Mouse (Mus musculus) forebrain, embryonic 16.5 days (tissue): ENCODE measurements around the gene Syne1. TPM values are rescaled to one million over a fixed set of nuclear protein-coding genes. Genes with fewer than 3 reads are reported as not detected.

Source experiments
- ATAC-seq: fragments of 200-750 bp; cut with Nextera tagmentation; 2 replicates; pipeline ENCODE4 v1.8.0; 2017; ENCODE audit warnings: mild to moderate bottlenecking, moderate library complexity
- H3K27ac ChIP-seq: fragments of 300-500 bp; sonication (generic); 2 replicates; pipeline ENCODE4 v1.5.1; 2014; ENCODE audit warnings: low read length, control low read depth
- H3K27me3 ChIP-seq: fragments of 300-500 bp; sonication (generic); replicated peaks from 2 replicates; pipeline ENCODE4 v1.6.1; 2014; ENCODE audit warnings: low read length; ENCODE audit not compliant: control insufficient read depth, insufficient read depth
- H3K36me3 ChIP-seq: fragments of 300-500 bp; sonication (generic); 2 replicates; pipeline ENCODE4 v1.6.1; 2014; ENCODE audit not compliant: control insufficient read depth, insufficient read depth
- H3K4me1 ChIP-seq: fragments of 300-500 bp; sonication (generic); replicated peaks from 2 replicates; pipeline ENCODE4 v1.6.1; 2014; ENCODE audit warnings: low read length; ENCODE audit not compliant: control insufficient read depth, insufficient read depth
- H3K4me2 ChIP-seq: fragments of 300-500 bp; sonication (generic); 2 replicates; pipeline ENCODE4 v1.6.1; 2014; ENCODE audit warnings: mild to moderate bottlenecking, low read length, control low read depth
- H3K4me3 ChIP-seq: fragments of 300-500 bp; sonication (generic); replicated peaks from 2 replicates; pipeline ENCODE4 v1.5.1; 2014; ENCODE audit warnings: mild to moderate bottlenecking, low read length, control low read depth
- H3K9ac ChIP-seq: fragments of 300-500 bp; sonication (generic); replicated peaks from 2 replicates; pipeline ENCODE4 v1.6.1; 2014; ENCODE audit warnings: low read depth, low read length, control low read depth
- H3K9me3 ChIP-seq: fragments of 300-500 bp; sonication (generic); 2 replicates; pipeline ENCODE4 v1.6.1; 2016; ENCODE audit warnings: low read length; ENCODE audit not compliant: control insufficient read depth
- WGBS: fragments of 180-500 bp; shearing (Covaris S2); extraction: QIAGEN DNeasy Blood & Tissue Kit; methylation state at CpG from one replicate; pipeline ENCODE4 v1.1.7; 2014; 5-methylcytosine and 5-hydroxymethylcytosine counted together
- polyA plus RNA-seq: library from polyadenylated mRNA; unstranded; fragments of >200 nt; fragmentation: Nextera tagmentation; extraction: Ambion mirVana; gene quantifications from 2 replicates; pipeline ENCODE4 v1.2.1, GENCODE M21; 2015

Gene Syne1
- polyA plus RNA-seq, 1 experiment from 2014 or later, result 7.5 TPM

DNA sequence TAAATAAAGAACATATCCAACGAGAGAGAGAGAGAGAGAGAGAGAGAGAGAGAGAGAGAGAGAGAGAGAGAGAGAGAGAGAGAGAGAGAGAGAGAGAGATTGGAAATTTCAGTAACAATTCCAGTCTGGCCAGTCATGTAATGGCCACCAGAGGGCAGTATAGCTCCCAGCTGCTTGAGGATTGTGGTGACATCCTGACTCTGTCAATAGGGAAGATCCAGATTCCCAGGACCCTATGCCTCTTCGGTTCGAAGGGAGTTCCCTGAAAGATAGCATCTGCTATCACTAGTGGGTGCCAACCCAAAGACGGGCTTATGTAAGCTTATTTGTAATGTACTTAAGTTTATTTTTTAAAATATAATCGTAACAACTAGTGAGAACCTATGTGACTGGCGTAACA is 71.2 kb downstream of the Syne1 start:
- WGBS, result 52% methylated on average over 6 of the region's 6 CpGs
- Histone ChIP-seq H3K4me2 (no peak overlapping the region), H3K4me1 (no peaks in the 10 kb centered on the region), H3K27me3 (no peaks in the 10 kb centered on the region), H3K9ac (no peak overlapping the region), H3K9me3 (no peaks in the 10 kb centered on the region), H3K4me3 (no peak overlapping the region), H3K27ac (no peak overlapping the region), H3K36me3 (no peaks in the 10 kb centered on the region)
- 0 out of 2 replicates have a peak, but pooled peaks have one; percentile 45 for ATAC-seq

DNA sequence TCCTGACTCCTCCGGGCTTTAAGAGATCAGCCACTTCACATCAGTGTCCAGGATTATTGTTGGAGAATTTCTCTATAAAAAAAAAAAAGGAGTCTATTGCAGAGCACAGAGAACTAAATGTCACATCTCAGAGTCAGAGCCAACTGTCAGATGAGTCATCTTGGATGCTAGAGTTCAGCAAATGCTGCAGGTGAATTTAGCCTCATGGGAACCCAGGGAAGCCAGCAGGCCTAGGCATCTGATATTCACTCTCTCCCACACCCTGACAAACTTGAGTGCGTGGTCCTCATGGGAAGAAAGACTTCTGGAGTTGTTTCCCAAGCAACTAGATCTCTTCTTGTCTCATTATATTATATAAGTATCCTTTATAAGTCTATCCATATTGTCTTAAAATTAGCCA is 82.6 kb downstream of the Syne1 start:
- Histone ChIP-seq H3K27me3 (no peaks in the 10 kb centered on the region), H3K4me2 (no peak overlapping the region), H3K9me3 (no peaks in the 10 kb centered on the region), H3K9ac (no peak overlapping the region), H3K4me1 (no peaks in the 10 kb centered on the region), H3K27ac (no peak overlapping the region), H3K4me3 (no peak overlapping the region), H3K36me3 (no peaks in the 10 kb centered on the region)
- 88% methylated on average over 2 of the region's 2 CpGs for WGBS
- no peak for ATAC-seq

DNA sequence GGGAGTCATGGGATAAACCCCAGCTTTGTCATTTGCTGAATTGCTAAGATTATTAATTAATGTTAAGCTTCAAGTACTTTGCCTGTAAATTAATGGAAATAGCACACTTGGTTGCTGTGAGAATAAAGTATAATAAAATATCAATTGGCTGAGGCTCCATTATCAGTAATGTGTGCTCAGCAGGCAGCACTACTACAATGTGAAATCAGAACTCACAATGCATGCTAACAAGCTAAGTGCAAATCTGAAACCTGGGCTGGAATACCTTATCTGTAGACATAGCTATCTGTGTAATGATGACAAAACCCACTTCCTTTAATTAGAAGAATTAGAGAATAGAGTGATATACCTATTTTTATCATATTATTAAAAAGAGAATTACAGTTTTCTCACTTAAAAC is 97.5 kb downstream of the Syne1 start:
- Histone ChIP-seq H3K27me3 (no peaks in the 10 kb centered on the region), H3K9me3 (no peaks in the 10 kb centered on the region), H3K4me3 (no peak overlapping the region), H3K27ac (no peak overlapping the region), H3K36me3 (no peaks in the 10 kb centered on the region), H3K4me1 (no peaks in the 10 kb centered on the region), H3K9ac (no peak overlapping the region), H3K4me2 (no peak overlapping the region)
- no peak for ATAC-seq

DNA sequence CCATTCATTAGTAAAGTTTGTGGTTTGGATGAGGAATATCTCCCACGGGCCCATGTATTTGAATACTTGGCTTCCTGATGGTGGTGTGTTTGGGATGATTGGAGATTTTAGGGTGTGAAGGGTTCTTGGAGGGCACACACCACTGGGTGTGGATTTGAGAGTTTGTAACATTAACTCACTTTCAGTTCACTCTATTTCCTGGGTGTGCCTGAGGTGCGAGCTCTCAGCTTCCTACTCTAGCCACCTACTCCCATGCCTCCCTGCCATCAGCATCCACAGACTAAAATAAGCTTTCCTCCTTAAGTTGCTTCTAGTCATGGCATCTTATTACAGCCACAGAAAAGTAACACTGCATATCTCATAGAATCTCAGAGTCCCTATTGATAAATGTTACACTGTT is 101.3 kb downstream of the Syne1 start:
- Histone ChIP-seq H3K27ac (no peak overlapping the region), H3K9me3 (no peaks in the 10 kb centered on the region), H3K4me3 (no peak overlapping the region), H3K9ac (no peak overlapping the region), H3K36me3 (no peaks in the 10 kb centered on the region), H3K27me3 (no peaks in the 10 kb centered on the region), H3K4me1 (no peaks in the 10 kb centered on the region), H3K4me2 (no peak overlapping the region)
- no peak for ATAC-seq
- WGBS, result 96% methylated on average over 2 of the region's 2 CpGs

DNA sequence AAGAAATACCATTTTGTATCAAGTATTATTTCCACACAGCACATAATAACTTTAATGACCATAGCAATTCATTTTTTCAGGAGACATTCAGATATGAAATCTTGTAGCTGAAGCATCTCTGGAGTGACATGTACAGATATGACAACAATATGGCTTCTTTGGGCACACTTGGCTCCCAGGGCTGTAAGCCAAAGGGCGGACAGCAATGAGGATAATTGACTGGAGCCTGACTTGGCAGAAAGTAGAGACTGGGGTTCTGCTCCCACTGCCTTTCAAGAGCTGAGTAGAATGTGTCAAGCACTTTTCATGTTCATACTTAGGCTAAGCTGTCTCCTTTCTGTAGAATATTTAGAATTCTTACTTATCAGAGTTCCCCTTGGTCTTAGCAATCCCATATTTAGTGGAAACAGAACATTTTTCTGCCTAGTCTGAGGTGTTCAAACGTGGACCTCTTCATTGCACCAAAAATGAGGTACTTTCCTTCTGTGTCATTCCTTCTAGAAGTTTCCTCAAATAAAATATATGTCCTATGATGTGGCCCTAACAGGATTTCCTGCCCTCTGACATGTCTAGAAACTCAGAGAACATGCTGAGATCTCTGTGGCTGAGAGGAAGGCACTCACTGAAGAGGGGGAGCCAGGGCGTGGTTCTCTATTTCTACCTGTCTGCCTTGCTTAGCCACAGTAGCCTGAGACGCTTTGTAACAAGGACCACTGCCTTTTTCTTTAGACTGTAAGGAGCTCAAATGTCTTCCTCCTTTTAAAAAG is 103.1 kb downstream of the Syne1 start:
- no peaks in the 10 kb centered on the region for H3K9me3 ChIP-seq
- no peaks in the 10 kb centered on the region for H3K4me1 ChIP-seq
- no peak overlapping the region for H3K9ac ChIP-seq
- 67% methylated on average over 4 of the region's 4 CpGs for WGBS
- H3K4me3 ChIP-seq, result no peak overlapping the region
- no peak overlapping the region for H3K27ac ChIP-seq
- no peak for ATAC-seq
- H3K27me3 ChIP-seq, result no peaks in the 10 kb centered on the region
- no peaks in the 10 kb centered on the region for H3K36me3 ChIP-seq
- no peak overlapping the region for H3K4me2 ChIP-seq

DNA sequence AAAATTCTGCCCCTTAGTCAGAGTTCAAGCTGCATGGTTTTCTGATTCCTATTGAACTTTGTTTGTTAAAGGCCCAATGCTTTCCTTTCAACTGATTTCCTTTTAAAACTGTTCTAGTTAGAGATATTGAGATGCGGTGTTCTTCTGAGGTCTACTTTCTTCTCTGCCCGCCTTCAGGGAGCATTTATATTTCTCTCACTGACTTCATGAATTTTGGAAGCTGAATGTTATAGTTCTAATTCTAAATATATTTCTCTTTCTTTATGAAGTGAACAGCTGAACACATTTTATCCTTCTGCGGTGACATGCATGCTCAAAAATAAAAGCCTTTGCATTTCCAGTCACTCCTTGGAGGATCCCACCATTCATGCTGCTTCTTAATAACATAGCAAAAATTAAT is 106.0 kb downstream of the Syne1 start:
- WGBS, result 83% methylated on average over 3 of the region's 3 CpGs
- no peaks in the 10 kb centered on the region for H3K27me3 ChIP-seq
- no peaks in the 10 kb centered on the region for H3K36me3 ChIP-seq
- no peak for ATAC-seq
- no peak overlapping the region for H3K27ac ChIP-seq
- H3K4me2 ChIP-seq, result no peak overlapping the region
- no peak overlapping the region for H3K9ac ChIP-seq
- no peaks in the 10 kb centered on the region for H3K9me3 ChIP-seq
- no peaks in the 10 kb centered on the region for H3K4me1 ChIP-seq
- no peak overlapping the region for H3K4me3 ChIP-seq

DNA sequence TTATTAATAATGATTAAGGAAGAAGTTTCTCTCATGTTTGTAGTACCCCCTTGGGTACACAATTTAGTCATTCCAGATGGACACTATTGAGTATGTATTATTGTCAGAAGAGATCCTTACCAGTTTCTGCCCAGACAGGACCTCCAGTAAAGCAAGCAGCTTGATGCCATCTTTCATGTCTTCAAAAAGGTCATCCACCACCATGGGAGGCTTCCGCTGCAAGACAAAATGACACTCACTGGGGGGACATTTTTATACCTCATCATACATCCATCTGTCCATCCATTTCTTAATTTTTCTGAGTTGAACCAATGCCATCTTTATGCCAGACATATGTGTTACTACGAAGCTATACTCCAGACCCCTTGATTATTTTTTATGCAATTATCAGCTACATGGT is 108.3 kb downstream of the Syne1 start:
- 99% methylated on average over 2 of the region's 2 CpGs for WGBS
- ATAC-seq, result no peak
- Histone ChIP-seq H3K27me3 (no peaks in the 10 kb centered on the region), H3K4me2 (no peak overlapping the region), H3K27ac (no peak overlapping the region), H3K9me3 (no peaks in the 10 kb centered on the region), H3K4me1 (peaks cover 3% of the 10 kb centered on the region; the same call in 1 of the 2 replicates), H3K4me3 (no peak overlapping the region), H3K36me3 (no peaks in the 10 kb centered on the region), H3K9ac (no peak overlapping the region)

DNA sequence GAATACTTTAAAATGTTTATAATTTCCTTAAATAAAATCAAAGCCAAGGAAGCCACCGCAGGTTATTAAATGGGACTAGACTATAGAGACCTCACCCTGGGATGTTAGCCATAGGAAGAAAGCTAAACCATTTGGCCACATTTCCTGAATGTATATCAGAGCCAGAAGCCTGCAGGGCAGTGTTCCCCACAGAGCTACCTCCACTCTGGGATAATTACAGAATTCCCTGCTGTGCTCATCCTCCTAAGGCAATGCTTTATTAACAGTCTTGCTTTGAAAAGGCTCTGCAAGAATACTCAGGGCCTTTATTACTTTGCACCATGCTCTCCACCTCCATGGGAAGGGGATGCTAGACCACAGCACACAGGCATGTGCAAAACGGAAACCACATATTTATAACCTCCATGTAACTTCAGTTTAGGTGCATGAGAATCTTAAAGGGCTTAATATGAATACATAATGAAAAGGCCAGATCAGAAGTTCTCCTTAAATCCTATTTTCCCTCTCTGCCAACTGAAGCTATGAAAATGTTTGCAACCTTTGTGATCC is 111.4 kb downstream of the Syne1 start:
- Histone ChIP-seq H3K9me3 (no peaks in the 10 kb centered on the region), H3K36me3 (no peaks in the 10 kb centered on the region), H3K27ac (no peak overlapping the region), H3K9ac (no peak overlapping the region), H3K4me1 (peaks cover 3% of the 10 kb centered on the region; the same call in 1 of the 2 replicates), H3K4me2 (no peak overlapping the region), H3K27me3 (no peaks in the 10 kb centered on the region), H3K4me3 (no peak overlapping the region)
- no peak for ATAC-seq
- 22% methylated on average over 2 of the region's 2 CpGs for WGBS

DNA sequence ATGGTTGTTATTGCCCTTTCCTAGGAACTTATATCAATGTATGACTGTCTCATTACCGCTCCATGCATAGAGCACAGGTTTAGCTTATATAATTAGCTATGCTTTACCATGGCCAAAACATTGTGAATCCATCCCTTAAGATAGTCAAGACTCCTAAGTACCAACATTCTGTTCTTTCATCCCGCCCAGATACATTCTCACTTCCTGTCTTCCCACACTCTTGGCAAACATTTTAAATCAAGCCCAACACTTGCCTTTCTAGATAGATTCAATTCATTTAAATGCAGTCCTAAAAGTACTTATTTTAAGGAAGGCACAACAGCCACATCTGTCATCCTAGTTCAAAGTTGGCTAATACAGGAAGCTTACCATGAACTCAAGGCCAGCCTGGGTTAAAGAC is 113.5 kb downstream of the Syne1 start:
- ATAC-seq, result no peak
- no peak overlapping the region for H3K4me2 ChIP-seq
- no peak overlapping the region for H3K4me3 ChIP-seq
- no peaks in the 10 kb centered on the region for H3K36me3 ChIP-seq
- no peak overlapping the region for H3K27ac ChIP-seq
- no peaks in the 10 kb centered on the region for H3K9me3 ChIP-seq
- H3K4me1 ChIP-seq, result peaks cover 3% of the 10 kb centered on the region; the same call in 1 of the 2 replicates
- no peak overlapping the region for H3K9ac ChIP-seq
- no peaks in the 10 kb centered on the region for H3K27me3 ChIP-seq
- WGBS, result 87% methylated on average over 2 of the region's 2 CpGs
